In genomic region chr7:45870282-45871058, GRCm38 (mm10) we compare ENCODE assay signal across 8 mouse cellular contexts. TPM values are rescaled to one million over a fixed set of nuclear protein-coding genes. Genes with fewer than 3 reads are reported as not detected.
DNase-seq lines count a peak whose midpoint lies in the region; ATAC-seq lines count a peak whose summit lies in the region.

No protein-coding gene starts in this region.

- peak overlapping the region; percentile 34 for H3K9ac ChIP-seq in lung, embryonic 16.5 days (ENCODE audit: low read length)
- peak overlapping the region; percentile 45 for H3K9ac ChIP-seq in hindbrain, embryonic 11.5 days (ENCODE audit: low read depth, low read length)
- peak overlapping the region; percentile 93 for H3K9ac ChIP-seq in midbrain, embryonic 16.5 days (ENCODE audit: low read depth, low read length)

- no peak overlapping the region for H3K27ac ChIP-seq in lung, embryonic 16.5 days (ENCODE audit: low read length)
- 0 out of 2 replicates have a peak overlapping the region, but pooled peaks have one; percentile 17 for H3K27ac ChIP-seq in hindbrain, embryonic 11.5 days (ENCODE audit: low read depth, low read length)
- peak overlapping the region; percentile 69 for H3K27ac ChIP-seq in midbrain, embryonic 16.5 days (ENCODE audit: low read length)

- 3% methylated on average over 30 of the region's 30 CpGs for WGBS in lung, embryonic 16.5 days
- WGBS in hindbrain, embryonic 11.5 days = under 1% methylated on average over 26 of the region's 30 CpGs
- 2% methylated on average over 29 of the region's 30 CpGs for whole genome bisulfite sequencing in midbrain, embryonic 16.5 days

- H3K27me3 ChIP-seq in lung, embryonic 16.5 days (ENCODE audit: control insufficient read depth, insufficient read depth, low read depth, low read length) = peaks cover 28% of the 10 kb centered on the region
- H3K27me3 ChIP-seq in hindbrain, embryonic 11.5 days (ENCODE audit: control insufficient read depth, insufficient read depth, low read length) = peaks cover 39% of the 10 kb centered on the region
- no peaks in the 10 kb centered on the region for H3K27me3 ChIP-seq in midbrain, embryonic 16.5 days (ENCODE audit: control insufficient read depth, insufficient read depth, low read depth, low read length)

- 0 out of 2 replicates have a peak overlapping the region, but pooled peaks have one; percentile 0 for H3K4me3 ChIP-seq in lung, embryonic 16.5 days (ENCODE audit: low read length)
- peak overlapping the region; percentile 28 for H3K4me3 ChIP-seq in hindbrain, embryonic 11.5 days (ENCODE audit: low read depth, low read length)
- H3K4me3 ChIP-seq in midbrain, embryonic 16.5 days (ENCODE audit: low read depth, low read length) = peak overlapping the region; percentile 62

- H3K9me3 ChIP-seq in lung, embryonic 16.5 days (ENCODE audit: control insufficient read depth, low read length) = no peaks in the 10 kb centered on the region
- no peaks in the 10 kb centered on the region for H3K9me3 ChIP-seq in hindbrain, embryonic 11.5 days (ENCODE audit: control insufficient read depth, low read length)
- no peaks in the 10 kb centered on the region for H3K9me3 ChIP-seq in midbrain, embryonic 16.5 days (replicated peaks; ENCODE audit: control insufficient read depth, low read length, poor library complexity, severe bottlenecking)

- peaks cover 35% of the 10 kb centered on the region for H3K4me1 ChIP-seq in lung, embryonic 16.5 days (replicated peaks; ENCODE audit: control insufficient read depth, insufficient read depth, low read length)
- H3K4me1 ChIP-seq in hindbrain, embryonic 11.5 days (replicated peaks; ENCODE audit: control insufficient read depth, insufficient read depth, low read length) = peaks cover 15% of the 10 kb centered on the region
- H3K4me1 ChIP-seq in midbrain, embryonic 16.5 days (ENCODE audit: control insufficient read depth, insufficient read depth, low read length) = peaks cover 44% of the 10 kb centered on the region

- ATAC-seq in lung, embryonic 16.5 days (ENCODE audit: low read depth) = no peak
- ATAC-seq in hindbrain, embryonic 11.5 days (ENCODE audit: low FRiP score) = no peak
- ATAC-seq in midbrain, embryonic 16.5 days = peak; percentile 12

- peaks cover 9% of the 10 kb centered on the region; the same call in 1 of the 2 replicates for H3K36me3 ChIP-seq in lung, embryonic 16.5 days (ENCODE audit: control insufficient read depth, insufficient read depth, low read length)
- no peaks in the 10 kb centered on the region for H3K36me3 ChIP-seq in hindbrain, embryonic 11.5 days (ENCODE audit: control insufficient read depth, insufficient read depth, low read length)
- H3K36me3 ChIP-seq in midbrain, embryonic 16.5 days (ENCODE audit: control insufficient read depth, insufficient read depth, low read length) = no peaks in the 10 kb centered on the region

- DNase-seq in cerebellum, adult 11-12 months = peak; percentile 34
- no peak for DNase-seq in cerebellum, adult 8-10 months
- DNase-seq in lung, postnatal 10 days = no peak
- DNase-seq in hindbrain, embryonic 11.5 days (ENCODE audit: low spot score) = peak; percentile 48
- no peak for DNase-seq in urinary bladder, postnatal 4 days (ENCODE audit: low spot score in 2 of 2)
- DNase-seq in urinary bladder, postnatal 25 days (ENCODE audit: low spot score) = no peak

- H3K4me2 ChIP-seq in lung, embryonic 16.5 days (ENCODE audit: low read depth, low read length) = peak overlapping the region; percentile 42
- peak overlapping the region; percentile 56 for H3K4me2 ChIP-seq in hindbrain, embryonic 11.5 days (replicated peaks; ENCODE audit: low read depth, low read length)
- H3K4me2 ChIP-seq in midbrain, embryonic 16.5 days (ENCODE audit: low read length) = peak overlapping the region; percentile 76

RNA-seq across cellular contexts. Expression of gene Kdelr1, which starts 2.1 kb away (rescaled TPM):
- 76.6 and 76.7 TPM in 2 replicates for polyA plus RNA-seq in lung, embryonic 16.5 days (2015; fragmentation: Nextera tagmentation; extraction: Ambion mirVana)
- 75.9 and 99.4 TPM in 2 replicates for polyA plus RNA-seq in hindbrain, embryonic 11.5 days (2014; fragmentation: Nextera tagmentation; extraction: Ambion mirVana)
- polyA plus RNA-seq in midbrain, embryonic 16.5 days (2015; fragmentation: Nextera tagmentation; extraction: Ambion mirVana) = 52.2 and 55.0 TPM in 2 replicates

RNA-seq across cellular contexts. Expression of gene Grin2d, which starts 7.7 kb away (rescaled TPM):
- 0.34 and 0.40 TPM in 2 replicates for polyA plus RNA-seq in lung, embryonic 16.5 days (2015; fragmentation: Nextera tagmentation; extraction: Ambion mirVana)
- polyA plus RNA-seq in hindbrain, embryonic 11.5 days (2014; fragmentation: Nextera tagmentation; extraction: Ambion mirVana) = 0.39 and 0.42 TPM in 2 replicates
- 3.4 and 4.8 TPM in 2 replicates for polyA plus RNA-seq in midbrain, embryonic 16.5 days (2015; fragmentation: Nextera tagmentation; extraction: Ambion mirVana)

RNA-seq across cellular contexts. Expression of gene Syngr4, which starts 26.0 kb away (rescaled TPM):
- 0.26 and 1.9 TPM in 2 replicates for polyA plus RNA-seq in lung, embryonic 16.5 days (2015; fragmentation: Nextera tagmentation; extraction: Ambion mirVana)
- 0.63 and 0.99 TPM in 2 replicates for polyA plus RNA-seq in hindbrain, embryonic 11.5 days (2014; fragmentation: Nextera tagmentation; extraction: Ambion mirVana)
- polyA plus RNA-seq in midbrain, embryonic 16.5 days (2015; fragmentation: Nextera tagmentation; extraction: Ambion mirVana) = not detected in 2 replicates

RNA-seq across cellular contexts. Expression of gene Tmem143, which starts 26.3 kb away (rescaled TPM):
- polyA plus RNA-seq in lung, embryonic 16.5 days (2015; fragmentation: Nextera tagmentation; extraction: Ambion mirVana) = 4.6 and 5.6 TPM in 2 replicates
- 3.1 and 4.6 TPM in 2 replicates for polyA plus RNA-seq in hindbrain, embryonic 11.5 days (2014; fragmentation: Nextera tagmentation; extraction: Ambion mirVana)
- 6.3 and 6.9 TPM in 2 replicates for polyA plus RNA-seq in midbrain, embryonic 16.5 days (2015; fragmentation: Nextera tagmentation; extraction: Ambion mirVana)

RNA-seq across cellular contexts. Expression of gene Grwd1, which starts 39.7 kb away (rescaled TPM):
- polyA plus RNA-seq in lung, embryonic 16.5 days (2015; fragmentation: Nextera tagmentation; extraction: Ambion mirVana) = 50.0 and 51.4 TPM in 2 replicates
- polyA plus RNA-seq in hindbrain, embryonic 11.5 days (2014; fragmentation: Nextera tagmentation; extraction: Ambion mirVana) = 56.7 and 66.0 TPM in 2 replicates
- 38.4 and 45.8 TPM in 2 replicates for polyA plus RNA-seq in midbrain, embryonic 16.5 days (2015; fragmentation: Nextera tagmentation; extraction: Ambion mirVana)

Comparison
In these comparisons a context has a peak if more than half of its experiments do, and no peak if none do; other contexts are left out.
1. DNase-seq: peak in cerebellum, adult 11-12 months (single experiment) and hindbrain, embryonic 11.5 days (single experiment); none in cerebellum, adult 8-10 months (single experiment), lung, postnatal 10 days (single experiment), urinary bladder, postnatal 4 days (0 of 2) and urinary bladder, postnatal 25 days (single experiment).
2. H3K4me3 ChIP-seq: peak in every context shown above with its lines; median percentile 62 in midbrain, embryonic 16.5 days; 28 in hindbrain, embryonic 11.5 days; 0 in lung, embryonic 16.5 days.
3. H3K9ac ChIP-seq: peak in every context shown above with its lines; median percentile 93 in midbrain, embryonic 16.5 days; 45 in hindbrain, embryonic 11.5 days; 34 in lung, embryonic 16.5 days.
4. Peak in every context shown above with its lines, with median percentiles within 50 percentile points of each other: H3K4me2 ChIP-seq.